ENCODE assay signal across 8 mouse cellular contexts in the genomic region with DNA sequence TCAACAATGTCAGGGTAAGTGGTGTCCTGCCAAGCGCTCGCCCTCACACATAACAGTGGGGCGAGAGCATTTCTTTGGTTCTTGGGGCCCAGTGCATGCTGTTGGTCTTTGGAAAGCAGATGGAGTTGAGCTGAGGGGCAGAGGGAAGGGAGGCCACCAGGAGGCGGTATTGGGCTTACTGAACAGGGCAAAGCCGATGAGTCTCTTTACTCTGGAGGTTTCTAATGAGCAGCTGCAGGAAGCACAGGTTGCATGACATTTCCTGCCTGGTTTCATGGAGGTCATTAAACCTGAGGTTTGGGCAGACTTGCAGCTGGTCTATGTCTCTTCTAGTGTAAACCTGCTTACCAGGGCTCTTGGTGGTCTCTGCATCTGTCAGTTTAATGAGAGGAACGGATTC. TPM values are rescaled to one million over a fixed set of nuclear protein-coding genes. Genes with fewer than 3 reads are reported as not detected.
DNase-seq lines count a peak whose midpoint lies in the region; ATAC-seq and TF ChIP-seq lines count a peak whose summit lies in the region.

No protein-coding gene starts in this region.

- dilution Hi-C loops in CH12.LX (cut with MboI; ENCODE audit: extremely low pct_ligation_motif_present, extremely low pct_unique_long_range_greater_than_20kb, low sequenced_read_pairs) = no loop called here

- TF ChIP-seq CTCF in CH12.LX (conservative IDR thresholded peaks at IDR 0.05 in 1 of 2, IDR thresholded peaks at IDR 0.05 in 1 of 2; ENCODE audit: low read depth in 2 of 2, low read length in 2 of 2) = peak; percentile 53 to 76

- H3K27me3 ChIP-seq in kidney, embryonic 15.5 days = no peaks in the 10 kb centered on the region
- no peaks in the 10 kb centered on the region for H3K27me3 ChIP-seq in CH12.LX (replicated peaks)
- H3K27me3 ChIP-seq in liver, embryonic 11.5 days (replicated peaks; ENCODE audit: control insufficient read depth, insufficient read depth, low read length) = no peaks in the 10 kb centered on the region

- peak; percentile 19; the same call in 1 of the 2 replicates for TF ChIP-seq EP300 in CH12.LX (IDR thresholded peaks at IDR 0.05; ENCODE audit: low read length)

- H3K27ac ChIP-seq in kidney, embryonic 15.5 days = no peak overlapping the region
- H3K27ac ChIP-seq in CH12.LX (ENCODE audit: insufficient read depth, low read depth) = no peak overlapping the region
- H3K27ac ChIP-seq in liver, embryonic 11.5 days (ENCODE audit: low read depth, low read length) = no peak overlapping the region

- no peak overlapping the region for H3K4me3 ChIP-seq in kidney, embryonic 15.5 days (replicated peaks)
- H3K4me3 ChIP-seq in CH12.LX (replicated peaks in 1 of 3; ENCODE audit: low read depth in 2 of 3, low read length in 2 of 3, poor library complexity in 1 of 3) = no peak overlapping the region
- H3K4me3 ChIP-seq in liver, embryonic 11.5 days (ENCODE audit: low read depth, low read length) = no peak overlapping the region

- no peaks in the 10 kb centered on the region for H3K9me3 ChIP-seq in kidney, embryonic 15.5 days (replicated peaks)
- H3K9me3 ChIP-seq in CH12.LX (replicated peaks; ENCODE audit: low read length) = no peaks in the 10 kb centered on the region
- no peaks in the 10 kb centered on the region for H3K9me3 ChIP-seq in liver, embryonic 11.5 days (ENCODE audit: control insufficient read depth, low read length)

- 75% methylated on average over 6 of the region's 6 CpGs for WGBS in kidney, embryonic 15.5 days
- WGBS in liver, embryonic 11.5 days = 75% methylated on average over 6 of the region's 6 CpGs

- peaks cover 95% of the 10 kb centered on the region for H3K36me3 ChIP-seq in kidney, embryonic 15.5 days
- H3K36me3 ChIP-seq in CH12.LX (replicated peaks in 1 of 2; ENCODE audit: control insufficient read depth in 1 of 2, insufficient read depth in 1 of 2, low read length in 1 of 2) = peaks cover 84 to 96% of the 10 kb centered on the region in 2 experiments
- peaks cover 58% of the 10 kb centered on the region for H3K36me3 ChIP-seq in liver, embryonic 11.5 days (ENCODE audit: control insufficient read depth, insufficient read depth, low read length)

- H3K79me2 ChIP-seq in CH12.LX (replicated peaks; ENCODE audit: control insufficient read depth, extremely low read depth, insufficient read depth, poor library complexity, severe bottlenecking) = no peaks in the 10 kb centered on the region; the same call in 1 of the 2 replicates

- DNase-seq in kidney, adult 11 months = peak; percentile 37
- peak; percentile 69 for DNase-seq in CH12.LX (ENCODE audit: extremely low read depth)
- DNase-seq in adipocyte (ENCODE audit: low spot score) = peak; percentile 51
- DNase-seq in forelimb bud, embryonic 11.5 days (ENCODE audit: low read depth, low spot score) = peak; percentile 71
- DNase-seq in liver, embryonic 11.5 days (ENCODE audit: low spot score) = no peak
- DNase-seq in spleen, adult 12 weeks (ENCODE audit: low spot score) = peak; percentile 38
- DNase-seq in right cerebral cortex, postnatal 25 days = no peak

- no peak for ATAC-seq in kidney, embryonic 15.5 days (replicated peaks; ENCODE audit: low FRiP score)
- peak; percentile 46; the same call in 1 of the 2 replicates for ATAC-seq in liver, embryonic 11.5 days (replicated peaks; ENCODE audit: low FRiP score)

- no peaks in the 10 kb centered on the region for H3K4me1 ChIP-seq in kidney, embryonic 15.5 days
- peaks cover 3 to 14% of the 10 kb centered on the region in 2 experiments; a peak in 2 of 4 replicates for H3K4me1 ChIP-seq in CH12.LX (ENCODE audit: control insufficient read depth in 1 of 2, insufficient read depth in 2 of 2)
- H3K4me1 ChIP-seq in liver, embryonic 11.5 days (replicated peaks; ENCODE audit: control insufficient read depth, insufficient read depth, low read length) = peaks cover 5% of the 10 kb centered on the region

- no peak overlapping the region for H3K9ac ChIP-seq in kidney, embryonic 15.5 days
- no peak overlapping the region for H3K9ac ChIP-seq in CH12.LX (ENCODE audit: insufficient read depth, low read depth)
- H3K9ac ChIP-seq in liver, embryonic 11.5 days (ENCODE audit: low read depth, low read length) = no peak overlapping the region

- TF ChIP-seq POLR2A in CH12.LX (IDR thresholded peaks at IDR 0.05; ENCODE audit: low read depth, low read length) = no peak

- TF ChIP-seq RAD21 in CH12.LX (IDR thresholded peaks at IDR 0.05; ENCODE audit: low read depth, low read length) = peak; percentile 59

- no peak overlapping the region for H3K4me2 ChIP-seq in kidney, embryonic 15.5 days
- no peak overlapping the region for H3K4me2 ChIP-seq in CH12.LX (ENCODE audit: insufficient read depth, low read depth, poor library complexity, severe bottlenecking)
- H3K4me2 ChIP-seq in liver, embryonic 11.5 days = no peak overlapping the region

- in situ Hi-C loops in CH12.LX (cut with MboI; ENCODE audit: low pct_ligation_motif_present, low pct_unique_long_range_greater_than_20kb, low sequenced_read_pairs) = loop anchor here (25.0 kb wide), 1 partner anchor 105 kb away; no protein-coding TSS in a partner anchor

TF ChIP-seq in CH12.LX, 34 proteins besides CTCF, POLR2A, EP300 and RAD21:
- TF ChIP-seq POLR2AphosphoS2 (IDR thresholded peaks at IDR 0.05; ENCODE audit: low read depth, low read length) = no peak
- TF ChIP-seq MYC (IDR thresholded peaks at IDR 0.05; ENCODE audit: low read depth, low read length) = 0 out of 2 replicates have a peak, but pooled peaks have one; percentile 24
- TF ChIP-seq ZNF384 (IDR thresholded peaks at IDR 0.05; ENCODE audit: low read depth, low read length) = no peak
- TF ChIP-seq SIN3A (IDR thresholded peaks at IDR 0.05; ENCODE audit: low read length) = no peak
- peak; percentile 33; the same call in 1 of the 2 replicates for TF ChIP-seq ZC3H11A (IDR thresholded peaks at IDR 0.05; ENCODE audit: low read depth, low read length)
- peak; percentile 79 for TF ChIP-seq SMC3 (IDR thresholded peaks at IDR 0.05; ENCODE audit: low read depth, low read length)
- TF ChIP-seq RCOR1 (conservative IDR thresholded peaks at IDR 0.05; ENCODE audit: low read depth, low read length) = no peak

RNA-seq across cellular contexts. Expression of a gene that starts 9.5 kb away (rescaled TPM):
- polyA plus RNA-seq in kidney, embryonic 15.5 days (2015; fragmentation: Nextera tagmentation; extraction: Ambion mirVana) = 119 and 121 TPM in 2 replicates
- total RNA-seq in CH12.LX (2012; rRNA removed) (57.1 and 59.8 TPM in 2 replicates), CH12.LX (2014; rRNA removed) (39.7 and 40.4 TPM in 2 replicates)
- 50.1 and 52.8 TPM in 2 replicates for polyA plus RNA-seq in CH12.LX (2012; ENCODE audit: insufficient read length, low read depth)
- 68.7 and 73.8 TPM in 2 replicates for polyA plus RNA-seq in liver, embryonic 11.5 days (2014; fragmentation: Nextera tagmentation; extraction: Ambion mirVana)

RNA-seq across cellular contexts. Expression of a gene that starts 28.3 kb away (rescaled TPM):
- 24.2 and 26.5 TPM in 2 replicates for polyA plus RNA-seq in kidney, embryonic 15.5 days (2015; fragmentation: Nextera tagmentation; extraction: Ambion mirVana)
- 18.2 and 23.2 TPM in 2 replicates for total RNA-seq in CH12.LX (2012; rRNA removed)
- total RNA-seq in CH12.LX (2014; rRNA removed) = 19.0 and 22.8 TPM in 2 replicates
- polyA plus RNA-seq in CH12.LX (2012; ENCODE audit: insufficient read length, low read depth) = 12.8 and 17.2 TPM in 2 replicates
- polyA plus RNA-seq in liver, embryonic 11.5 days (2014; fragmentation: Nextera tagmentation; extraction: Ambion mirVana) = 3.2 and 4.5 TPM in 2 replicates

RNA-seq across cellular contexts. Expression of a gene that starts 43.8 kb away (rescaled TPM):
- polyA plus RNA-seq in kidney, embryonic 15.5 days (2015; fragmentation: Nextera tagmentation; extraction: Ambion mirVana) = 23.8 and 28.3 TPM in 2 replicates
- 67.1 and 67.4 TPM in 2 replicates for total RNA-seq in CH12.LX (2012; rRNA removed)
- 45.6 and 48.5 TPM in 2 replicates for total RNA-seq in CH12.LX (2014; rRNA removed)
- 45.7 and 46.4 TPM in 2 replicates for polyA plus RNA-seq in CH12.LX (2012; ENCODE audit: insufficient read length, low read depth)
- polyA plus RNA-seq in liver, embryonic 11.5 days (2014; fragmentation: Nextera tagmentation; extraction: Ambion mirVana) = 32.4 and 33.1 TPM in 2 replicates

RNA-seq across cellular contexts. Expression of a gene that starts 48.6 kb away (rescaled TPM):
- polyA plus RNA-seq in kidney, embryonic 15.5 days (2015; fragmentation: Nextera tagmentation; extraction: Ambion mirVana) = 35.7 and 36.9 TPM in 2 replicates
- total RNA-seq in CH12.LX (2012; rRNA removed) (25.0 and 30.9 TPM in 2 replicates), CH12.LX (2014; rRNA removed) (33.1 and 33.8 TPM in 2 replicates)
- 47.8 and 65.3 TPM in 2 replicates for polyA plus RNA-seq in CH12.LX (2012; ENCODE audit: insufficient read length, low read depth)
- polyA plus RNA-seq in liver, embryonic 11.5 days (2014; fragmentation: Nextera tagmentation; extraction: Ambion mirVana) = 26.7 and 31.2 TPM in 2 replicates

Comparison
In these comparisons a context has a peak if more than half of its experiments do, and no peak if none do; other contexts are left out.
1. DNase-seq: peak in kidney, adult 11 months (single experiment), CH12.LX (single experiment), adipocyte (single experiment), forelimb bud, embryonic 11.5 days (single experiment) and spleen, adult 12 weeks (single experiment); none in liver, embryonic 11.5 days (single experiment) and right cerebral cortex, postnatal 25 days (single experiment).